Mouse (Mus musculus): ENCODE results near the gene Stk33. TPM values are rescaled to one million over a fixed set of nuclear protein-coding genes. Genes with fewer than 3 reads are reported as not detected.

Stk33 gene
- total RNA-seq (2017) = not detected in 3 replicates

DNA sequence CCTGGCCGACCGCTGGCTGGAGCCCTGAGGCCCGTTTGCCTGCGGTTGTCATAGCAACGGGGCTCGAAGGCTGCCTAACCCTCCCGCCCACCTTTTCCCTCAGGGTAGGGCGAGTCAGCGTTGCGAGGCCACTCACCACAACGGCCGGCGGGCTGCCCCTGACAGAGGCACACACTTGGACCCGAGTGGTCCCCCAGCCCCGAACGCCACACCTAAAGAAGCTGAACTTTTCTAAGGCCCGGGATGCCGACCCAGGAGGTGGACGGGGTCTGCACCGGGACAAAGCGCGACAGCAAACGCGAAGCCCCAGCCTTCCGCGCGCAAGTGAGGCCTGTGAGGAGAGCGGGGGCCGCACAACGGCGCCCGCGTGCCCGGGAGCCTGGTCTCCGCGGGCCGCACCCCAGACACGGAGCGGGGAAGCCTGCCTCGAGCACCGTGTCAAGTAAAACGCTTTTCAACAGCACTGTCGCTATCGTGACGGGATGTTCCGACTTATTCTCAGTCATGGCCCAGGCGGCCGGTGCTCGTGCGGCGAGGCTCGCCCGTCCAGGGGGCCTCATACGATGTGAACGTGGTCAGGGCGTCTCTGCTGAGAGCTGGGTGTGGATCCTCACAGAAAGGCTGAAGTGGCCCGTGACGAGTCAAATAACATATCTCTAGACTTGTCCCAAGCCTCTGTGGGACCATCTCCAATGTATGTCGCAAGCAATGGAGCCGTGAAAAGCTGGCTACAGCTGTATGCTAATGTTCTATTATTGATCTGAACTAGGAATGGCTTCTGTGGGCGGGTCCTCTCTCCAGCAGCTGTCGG is at the start of gene Stk33:
Gene Stk33, minus strand, starts transcription at position 301 of the 811 bp plus-strand sequence.
- ATAC-seq (replicated peaks; ENCODE audit: insufficient number of reproducible peaks, low FRiP score, low TSS enrichment, poor library complexity, severe bottlenecking) = no peak

DNA sequence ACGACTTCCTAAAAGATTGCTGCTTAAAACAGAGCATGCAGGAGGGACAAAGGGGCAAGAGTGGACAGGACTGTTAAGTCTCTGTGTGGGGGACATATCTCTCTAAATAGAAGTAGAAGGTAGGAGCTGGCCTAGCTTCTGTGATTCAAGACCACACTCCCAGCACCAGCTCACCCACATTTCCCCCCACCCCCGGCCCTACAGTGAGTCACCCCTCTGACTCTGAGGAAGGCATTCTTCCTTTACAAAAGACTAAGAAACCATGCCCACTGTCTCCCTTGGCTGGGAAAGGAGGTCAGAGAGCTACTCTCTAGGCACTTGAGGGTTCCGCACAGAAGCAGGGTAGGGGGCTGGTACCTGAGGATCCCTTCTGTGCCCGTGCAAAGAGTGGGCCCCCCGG is 45.3 kb upstream of the Stk33 start:
- no peak for ATAC-seq (replicated peaks; ENCODE audit: insufficient number of reproducible peaks, low FRiP score, low TSS enrichment, poor library complexity, severe bottlenecking)

DNA sequence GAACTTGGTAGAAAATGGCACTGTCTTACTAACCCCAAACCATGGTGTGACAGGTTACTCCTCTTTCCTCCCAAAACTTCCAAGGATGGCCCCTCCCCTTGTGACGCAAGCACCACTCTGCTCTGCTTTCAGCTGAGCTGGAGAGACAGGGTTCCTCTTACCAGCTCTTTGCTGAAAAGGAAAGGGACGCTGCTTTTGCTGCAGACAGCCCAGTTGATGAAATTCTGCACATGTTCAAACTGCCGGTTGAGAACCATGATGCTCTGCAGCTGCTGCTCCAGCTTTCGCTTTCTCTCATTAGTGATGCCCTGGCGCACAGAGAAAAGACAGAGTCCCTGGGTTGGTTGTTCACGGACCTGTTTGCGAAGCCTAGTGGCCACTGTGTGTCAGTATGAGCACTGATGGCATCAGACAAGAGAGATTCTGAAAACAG is 41.9 kb upstream of the Stk33 start:
- no peak for ATAC-seq (replicated peaks; ENCODE audit: insufficient number of reproducible peaks, low FRiP score, low TSS enrichment, poor library complexity, severe bottlenecking)

DNA sequence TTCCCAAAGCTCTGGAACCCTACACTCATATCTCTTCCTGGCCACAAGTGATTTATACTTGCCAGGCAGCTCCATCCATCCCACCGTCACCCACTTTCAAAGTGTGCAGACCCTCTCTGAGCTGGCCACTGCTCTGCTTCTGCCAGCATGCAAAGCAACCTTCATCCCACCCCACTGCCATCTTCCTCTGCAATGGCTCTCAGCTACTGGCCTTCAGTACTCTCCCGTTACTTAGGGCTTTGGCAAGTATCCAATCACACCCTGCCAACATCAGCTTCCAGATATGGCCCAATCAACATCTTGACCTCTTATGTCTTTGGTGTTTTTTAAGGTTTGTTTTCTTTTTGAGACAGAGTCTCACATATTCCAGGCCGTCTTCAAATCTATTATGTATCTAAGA is 39.0 kb upstream of the Stk33 start:
- ATAC-seq (replicated peaks; ENCODE audit: insufficient number of reproducible peaks, low FRiP score, low TSS enrichment, poor library complexity, severe bottlenecking) = no peak

DNA sequence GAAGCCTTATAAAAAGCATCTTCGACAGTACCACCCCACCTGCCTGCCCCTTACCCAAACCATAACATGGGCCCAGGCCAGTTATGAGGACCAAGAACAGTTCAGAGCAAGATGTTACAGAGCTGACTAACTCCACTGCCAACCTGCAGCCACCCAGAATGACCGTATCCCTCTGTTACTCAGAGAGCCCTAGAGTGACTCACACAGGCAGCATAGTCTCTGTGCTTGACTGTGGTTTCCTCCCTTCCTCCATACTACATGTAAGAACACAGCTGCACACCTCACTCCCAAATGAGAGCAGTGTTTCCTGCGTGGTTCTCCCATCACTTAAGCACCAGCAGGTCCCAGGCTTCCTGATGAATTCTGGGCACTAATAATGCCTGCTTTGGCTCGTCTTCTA is 31.8 kb upstream of the Stk33 start:
- no peak for ATAC-seq (replicated peaks; ENCODE audit: insufficient number of reproducible peaks, low FRiP score, low TSS enrichment, poor library complexity, severe bottlenecking)

DNA sequence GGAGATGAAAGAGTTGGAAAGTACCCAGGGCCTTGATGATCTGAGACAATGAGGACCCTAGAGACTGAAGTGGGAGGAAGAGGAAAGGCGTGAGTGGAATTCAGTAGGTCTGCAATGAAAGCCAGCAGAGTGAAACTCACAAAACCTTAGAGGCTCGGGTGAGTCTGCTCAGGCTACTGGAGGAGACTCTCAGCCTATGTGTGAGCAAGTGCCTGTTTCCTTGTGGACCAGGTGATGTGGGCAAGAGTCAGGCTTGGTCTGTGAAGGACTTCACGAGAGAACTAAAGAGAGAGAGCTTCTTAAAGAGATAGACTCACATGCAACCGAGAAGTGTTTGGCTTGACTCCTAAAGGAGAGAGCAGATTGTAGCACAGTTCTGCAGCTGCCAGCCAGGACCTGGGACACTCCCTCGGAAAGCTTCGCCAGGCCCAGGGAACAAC is 29.4 kb upstream of the Stk33 start:
- ATAC-seq (replicated peaks; ENCODE audit: insufficient number of reproducible peaks, low FRiP score, low TSS enrichment, poor library complexity, severe bottlenecking) = no peak

DNA sequence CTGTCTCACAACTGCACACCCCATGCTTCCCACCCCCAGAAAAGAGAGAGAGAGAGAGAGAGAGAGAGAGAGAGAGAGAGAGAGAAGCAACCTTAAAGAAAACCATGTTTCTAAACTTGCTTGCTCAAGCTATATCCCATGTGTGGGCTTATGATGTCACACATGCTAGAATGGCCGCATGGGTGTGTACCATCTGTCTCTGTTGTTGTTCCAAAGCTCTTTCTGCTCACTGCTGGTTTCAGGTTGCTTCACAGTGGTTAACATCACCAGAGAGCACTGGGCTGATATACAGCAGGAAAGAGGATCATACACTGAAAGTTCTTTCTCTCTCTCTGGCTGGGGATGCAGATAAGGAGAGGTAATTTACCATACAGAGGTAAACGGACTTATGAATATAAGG is 28.7 kb upstream of the Stk33 start:
- no peak for ATAC-seq (replicated peaks; ENCODE audit: insufficient number of reproducible peaks, low FRiP score, low TSS enrichment, poor library complexity, severe bottlenecking)

DNA sequence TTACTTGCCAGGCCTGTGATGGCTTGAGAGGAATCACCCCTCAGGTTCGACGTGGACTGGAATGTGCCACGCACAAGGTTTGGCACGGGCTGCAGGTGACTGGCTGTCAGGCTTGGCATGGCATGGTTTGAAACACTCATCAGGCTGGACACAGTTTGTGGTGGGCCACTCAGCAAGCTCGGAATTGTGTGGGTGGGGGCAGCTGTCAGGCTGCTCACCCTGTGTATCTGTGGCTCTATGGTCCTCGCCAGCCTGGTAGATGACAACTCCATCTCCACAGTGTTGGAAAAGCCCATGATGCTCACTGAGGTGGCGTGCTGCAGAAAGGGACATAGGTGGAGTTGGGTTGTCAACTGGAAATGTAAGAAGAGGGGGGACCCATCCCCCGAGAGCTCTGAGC is 21.8 kb upstream of the Stk33 start:
- ATAC-seq (replicated peaks; ENCODE audit: insufficient number of reproducible peaks, low FRiP score, low TSS enrichment, poor library complexity, severe bottlenecking) = no peak

DNA sequence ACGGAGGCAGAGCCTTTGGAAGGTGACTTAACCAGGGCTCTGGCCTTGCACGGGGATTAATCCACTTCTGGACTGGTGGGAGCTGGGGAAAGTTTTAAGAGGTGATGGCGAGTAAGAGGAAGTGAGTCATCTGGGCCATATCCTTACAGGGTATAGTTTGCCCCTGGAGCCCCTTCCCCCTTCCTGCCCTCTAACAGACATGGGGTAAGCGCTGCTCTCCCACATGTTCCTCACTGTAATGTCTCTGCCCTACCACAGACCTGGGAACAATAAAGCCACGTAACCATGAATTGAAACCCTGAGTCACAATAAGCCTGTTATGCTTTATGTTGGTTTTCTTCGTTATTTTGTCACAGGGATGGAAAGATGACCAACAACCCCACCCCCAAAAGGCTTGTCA is 17.7 kb upstream of the Stk33 start:
- no peak for ATAC-seq (replicated peaks; ENCODE audit: insufficient number of reproducible peaks, low FRiP score, low TSS enrichment, poor library complexity, severe bottlenecking)

DNA sequence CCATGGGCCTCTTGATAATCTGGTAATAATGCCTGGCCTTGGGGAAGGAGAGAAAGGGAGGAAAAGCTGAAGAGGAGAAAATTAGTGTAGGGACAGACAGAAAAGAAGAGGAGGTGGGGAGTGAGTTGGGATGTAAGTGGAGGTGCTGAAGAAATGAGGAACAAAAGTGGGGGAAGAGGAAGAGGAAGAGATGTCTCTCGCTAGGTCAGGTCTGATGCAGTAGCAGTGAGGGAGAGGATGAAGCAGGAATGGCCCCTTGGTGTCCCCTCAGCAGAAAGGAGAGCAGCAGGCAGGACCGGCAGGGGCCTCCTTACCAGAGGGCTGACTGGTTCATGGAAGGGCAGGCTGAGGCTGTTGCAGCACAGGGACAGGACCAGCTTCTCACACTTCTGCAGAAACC is 16.9 kb upstream of the Stk33 start:
- no peak for ATAC-seq (replicated peaks; ENCODE audit: insufficient number of reproducible peaks, low FRiP score, low TSS enrichment, poor library complexity, severe bottlenecking)

DNA sequence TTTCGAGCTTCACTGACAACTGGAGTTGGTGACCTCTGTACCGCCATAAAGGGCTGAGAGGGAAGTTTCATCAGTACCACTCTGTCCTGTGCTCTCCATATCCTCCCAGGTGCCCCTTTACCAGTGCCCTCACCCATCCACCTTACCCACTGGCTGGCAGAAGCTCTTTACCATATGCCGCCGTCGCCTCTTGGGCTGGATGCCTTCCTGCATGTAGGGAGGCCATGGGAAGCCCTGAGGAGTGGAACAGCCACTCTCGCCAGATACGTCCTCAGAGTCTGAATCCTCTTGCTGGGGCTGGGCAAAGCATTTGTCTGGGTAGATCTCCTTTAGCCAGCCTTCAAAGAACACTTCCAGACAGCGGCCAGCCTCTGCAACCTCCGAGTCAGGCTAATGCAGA is 16.0 kb upstream of the Stk33 start:
- no peak for ATAC-seq (replicated peaks; ENCODE audit: insufficient number of reproducible peaks, low FRiP score, low TSS enrichment, poor library complexity, severe bottlenecking)

DNA sequence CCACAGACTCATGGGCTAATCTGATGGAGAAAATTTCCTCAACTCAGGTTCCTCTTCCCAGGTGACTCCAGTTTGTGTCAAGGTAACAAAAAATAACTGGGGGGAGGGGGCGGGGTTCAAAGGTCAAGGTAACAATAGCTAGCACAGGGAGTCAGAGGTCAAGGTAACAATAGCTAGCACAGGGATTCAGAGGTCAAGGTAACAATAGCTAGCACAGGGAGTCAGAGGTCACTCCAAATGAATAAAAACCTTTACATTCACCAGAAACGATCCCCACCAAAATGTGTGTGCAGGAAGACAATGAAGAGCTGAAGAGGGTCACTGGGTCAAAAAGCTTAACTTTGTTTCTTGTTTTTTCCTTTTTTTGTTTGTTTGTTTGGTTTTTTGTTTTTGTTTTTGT is 9.2 kb upstream of the Stk33 start:
- no peak for ATAC-seq (replicated peaks; ENCODE audit: insufficient number of reproducible peaks, low FRiP score, low TSS enrichment, poor library complexity, severe bottlenecking)

DNA sequence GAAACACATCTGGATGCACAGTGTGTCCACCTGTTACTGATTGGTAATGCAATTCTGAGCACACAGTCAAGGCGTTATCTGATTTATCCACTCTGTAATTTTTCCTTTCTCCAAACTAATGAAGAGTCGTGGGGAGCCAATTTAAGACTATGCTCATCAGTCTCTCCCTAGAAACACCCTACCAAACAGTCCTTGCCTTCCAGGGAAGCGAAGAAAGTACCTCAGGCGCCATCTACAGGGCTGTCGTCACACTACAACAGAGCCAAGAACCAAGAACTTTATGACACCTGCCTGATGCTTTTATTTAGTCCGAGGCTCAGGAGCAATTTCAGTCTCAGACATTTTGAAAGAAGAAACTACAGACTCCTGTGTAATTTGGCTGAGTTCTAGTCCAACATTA is 6.1 kb upstream of the Stk33 start:
- ATAC-seq (replicated peaks; ENCODE audit: insufficient number of reproducible peaks, low FRiP score, low TSS enrichment, poor library complexity, severe bottlenecking) = no peak

DNA sequence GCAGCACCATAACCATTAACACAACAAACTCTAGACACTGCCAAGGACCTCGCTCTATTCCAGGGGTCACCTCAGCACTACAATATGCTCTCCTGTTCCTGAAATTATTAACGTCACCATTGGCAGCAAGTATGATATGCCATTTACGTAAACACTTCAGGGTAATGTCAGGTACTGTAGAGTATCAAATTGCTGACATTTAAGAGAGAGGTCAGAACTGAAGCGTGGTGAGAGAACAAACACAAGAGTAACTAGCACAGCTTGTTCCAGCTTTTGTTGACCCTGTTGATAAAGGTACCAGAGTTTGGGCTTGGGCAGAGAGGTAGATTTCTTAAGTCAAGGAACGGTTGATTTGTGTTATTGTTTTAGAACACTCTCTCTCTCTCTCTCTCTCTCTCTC is 3.9 kb upstream of the Stk33 start:
- no peak for ATAC-seq (replicated peaks; ENCODE audit: insufficient number of reproducible peaks, low FRiP score, low TSS enrichment, poor library complexity, severe bottlenecking)

DNA sequence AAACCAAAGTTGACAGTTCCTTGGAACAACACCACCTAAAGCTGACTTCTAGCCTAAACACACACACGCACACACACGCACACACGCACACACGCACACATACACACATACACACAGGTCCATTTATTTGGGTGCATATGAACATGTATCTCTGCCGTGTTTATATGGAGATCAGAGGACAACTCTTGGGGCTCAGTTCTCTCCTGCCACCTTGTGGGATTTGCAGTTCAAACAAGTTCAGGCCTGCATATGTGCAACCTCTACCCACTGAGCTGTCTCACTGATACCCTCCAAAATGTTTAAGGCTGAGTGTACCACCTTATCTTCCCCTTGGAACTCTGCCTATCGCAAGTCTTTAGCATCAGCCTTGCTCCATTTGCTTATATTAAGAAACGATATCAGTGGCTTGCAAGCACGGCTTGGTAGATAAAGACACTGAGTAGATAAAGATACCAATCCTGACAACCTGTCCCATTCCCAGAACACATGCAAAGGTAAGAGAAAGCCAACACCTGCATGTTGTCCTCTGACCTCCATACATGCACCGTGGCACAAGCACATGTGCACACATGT is 1.9 kb upstream of the Stk33 start:
- no peak for ATAC-seq (replicated peaks; ENCODE audit: insufficient number of reproducible peaks, low FRiP score, low TSS enrichment, poor library complexity, severe bottlenecking)

DNA sequence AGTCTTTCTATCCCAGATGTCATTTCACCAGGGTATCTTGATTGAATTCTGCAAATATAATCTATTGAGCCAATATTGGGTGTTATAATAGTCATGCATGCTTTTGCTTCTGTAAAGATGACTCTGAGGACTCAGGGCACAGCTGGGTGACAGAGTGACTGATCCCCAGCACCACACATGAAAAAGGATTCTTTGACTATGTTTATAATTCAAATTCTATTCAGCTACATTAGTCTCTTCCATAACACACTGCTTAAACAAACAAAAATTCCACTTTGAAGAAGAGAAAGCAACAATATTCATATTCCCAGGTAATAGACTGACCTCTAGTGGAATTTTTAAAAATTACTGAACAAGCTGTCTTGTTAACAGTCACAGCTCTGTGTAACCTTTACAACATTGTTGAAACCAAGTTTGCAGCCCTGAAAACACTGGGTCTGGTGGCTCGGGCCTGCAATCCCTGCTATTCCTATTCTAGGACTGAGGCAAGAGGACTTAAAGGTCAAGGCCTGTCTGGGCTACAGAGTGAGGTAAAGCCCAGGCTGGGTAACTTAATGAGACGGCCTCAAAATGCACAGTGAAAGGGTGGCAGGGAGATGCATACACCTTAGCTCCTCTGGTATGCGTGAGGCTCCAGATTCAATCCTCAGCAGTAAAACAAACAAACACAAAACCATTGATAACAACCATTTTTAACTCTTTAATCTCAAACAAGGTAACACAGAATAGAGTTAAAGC is 14.3 kb downstream of the Stk33 start:
- ATAC-seq (replicated peaks; ENCODE audit: insufficient number of reproducible peaks, low FRiP score, low TSS enrichment, poor library complexity, severe bottlenecking) = no peak

DNA sequence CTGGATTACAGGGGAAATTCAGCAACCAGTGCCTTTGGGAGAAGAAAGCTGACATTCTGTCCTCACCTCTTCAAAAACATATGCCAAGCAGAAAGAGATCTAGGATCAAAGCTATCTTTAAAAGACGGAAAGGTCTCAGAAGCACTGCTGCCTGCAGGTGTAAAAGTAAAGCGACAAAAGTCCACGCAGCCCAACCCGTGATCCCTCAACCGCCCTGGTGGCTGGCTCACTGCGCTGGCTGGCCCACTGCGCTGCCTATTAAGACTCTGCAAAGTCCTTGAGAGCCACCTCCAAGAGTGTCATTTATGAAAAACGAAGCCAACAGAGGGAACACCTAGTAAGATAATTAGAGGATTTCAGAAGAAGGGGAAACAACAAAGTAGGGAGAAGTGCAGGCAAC is 16.1 kb downstream of the Stk33 start:
- ATAC-seq (replicated peaks; ENCODE audit: insufficient number of reproducible peaks, low FRiP score, low TSS enrichment, poor library complexity, severe bottlenecking) = no peak

DNA sequence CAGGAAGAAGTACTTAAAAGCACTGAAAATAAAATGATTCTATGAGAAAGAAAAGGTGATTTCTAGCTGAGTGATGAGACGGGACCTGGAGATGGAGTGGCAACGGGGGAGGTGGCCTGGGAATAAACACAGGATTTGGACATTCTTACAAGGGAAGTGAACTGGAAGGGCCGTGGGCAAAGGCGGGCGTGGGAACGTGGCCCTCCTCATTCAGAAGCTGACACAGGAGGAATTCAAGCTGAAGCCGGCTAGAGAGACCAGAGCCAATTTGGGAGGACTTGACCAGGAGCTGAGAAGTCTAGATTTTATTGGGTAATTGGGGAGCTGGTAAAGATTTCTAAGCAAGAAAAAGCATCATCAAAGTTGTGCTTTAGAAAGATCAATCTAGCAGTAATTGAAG is 33.4 kb downstream of the Stk33 start:
- no peak for ATAC-seq (replicated peaks; ENCODE audit: insufficient number of reproducible peaks, low FRiP score, low TSS enrichment, poor library complexity, severe bottlenecking)

DNA sequence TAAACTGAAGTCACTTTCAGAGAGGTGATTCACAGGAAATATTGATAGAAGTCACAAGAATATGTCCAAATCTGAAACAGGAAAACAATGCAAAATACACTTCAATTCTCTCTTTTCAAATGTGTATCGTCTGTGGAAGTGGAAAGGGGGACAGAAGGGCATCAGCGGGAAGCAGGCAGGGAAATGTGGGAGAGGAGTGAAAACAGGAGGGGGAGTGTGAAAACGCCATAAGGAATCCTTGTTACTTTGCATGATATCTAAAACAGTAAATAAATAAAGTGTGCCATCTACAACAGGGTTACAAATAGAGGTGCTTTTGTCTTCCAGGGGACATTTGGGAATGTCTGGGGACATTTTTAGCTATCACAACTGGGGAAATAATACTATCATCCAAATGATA is 39.6 kb downstream of the Stk33 start:
- no peak for ATAC-seq (replicated peaks; ENCODE audit: insufficient number of reproducible peaks, low FRiP score, low TSS enrichment, poor library complexity, severe bottlenecking)

DNA sequence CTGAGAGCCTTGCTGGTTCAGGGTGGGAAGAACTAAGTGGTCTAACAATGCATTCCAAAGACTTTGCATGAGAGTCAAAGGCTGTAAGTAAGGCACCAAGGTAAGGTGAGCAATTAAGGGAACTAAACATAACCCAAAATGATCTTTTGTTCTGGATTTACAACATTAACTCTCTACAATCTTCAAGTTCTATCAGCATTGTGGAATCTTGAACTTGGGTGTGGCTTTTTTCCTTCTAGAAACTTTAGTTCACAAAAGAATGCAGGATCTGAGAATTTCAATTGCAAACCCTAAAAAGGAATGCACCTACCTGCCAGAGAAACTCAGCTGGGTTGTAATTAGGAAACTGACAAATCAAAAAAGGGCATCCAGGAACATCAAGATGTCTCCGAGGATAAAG is 57.8 kb downstream of the Stk33 start:
- ATAC-seq (replicated peaks; ENCODE audit: insufficient number of reproducible peaks, low FRiP score, low TSS enrichment, poor library complexity, severe bottlenecking) = no peak
